Mouse (Mus musculus) MEL (cell line): ENCODE measurements around the gene Alad. TPM values are rescaled to one million over a fixed set of nuclear protein-coding genes. Genes with fewer than 3 reads are reported as not detected.

Experiments used
- DNase-seq: peaks from one replicate; pipeline ENCODE4 v3.0.0; 2011; ENCODE audit warnings: low read depth, low spot score
- H3K27ac ChIP-seq: 2 replicates; pipeline ENCODE4 v1.5.1; 2012; ENCODE audit warnings: low read depth, mild to moderate bottlenecking, control low read depth, low read length, moderate library complexity; ENCODE audit not compliant: control insufficient read depth
- H3K27me3 ChIP-seq, 2 experiments: fragments of 150-350 bp in 1 of 2; sonication (generic) in 1 of 2; 2 replicates each; pipeline ENCODE4 v1.6.1; 2012; ENCODE audit warnings: low read length in 2 of 2, mild to moderate bottlenecking in 2 of 2, improper control_type of control experiment in 1 of 2, moderate library complexity in 1 of 2; ENCODE audit not compliant: insufficient read depth in 2 of 2, control insufficient read depth in 1 of 2
- H3K36me3 ChIP-seq, 2 experiments: 2 replicates each; pipeline ENCODE4 v1.6.1; 2012 to 2014; ENCODE audit warnings: low read length in 2 of 2, improper control_type of control experiment in 1 of 2, inconsistent platforms in 1 of 2, mild to moderate bottlenecking in 1 of 2; ENCODE audit not compliant: insufficient read depth in 2 of 2, control insufficient read depth in 1 of 2
- H3K4me1 ChIP-seq, 2 experiments: fragments of 150-350 bp in 1 of 2; sonication (generic) in 1 of 2; 2 replicates each; pipeline ENCODE4 v1.6.1; 2012; ENCODE audit warnings: low read length in 2 of 2, improper control_type of control experiment in 1 of 2, mild to moderate bottlenecking in 1 of 2; ENCODE audit not compliant: insufficient read depth in 2 of 2, control insufficient read depth in 1 of 2
- H3K4me3 ChIP-seq, 2 experiments: fragments of 150-350 bp in 1 of 2; sonication (generic) in 1 of 2; 2 replicates each; pipeline ENCODE4 v1.5.1; 2012; ENCODE audit warnings: low read depth in 2 of 2, low read length in 2 of 2, mild to moderate bottlenecking in 2 of 2, moderate library complexity in 2 of 2, control low read depth in 1 of 2, improper control_type of control experiment in 1 of 2; ENCODE audit not compliant: control insufficient read depth in 1 of 2, insufficient read depth in 1 of 2
- H3K79me2 ChIP-seq: 2 replicates; pipeline ENCODE4 v1.6.1; 2012; ENCODE audit warnings: mild to moderate bottlenecking, low read length, moderate library complexity; ENCODE audit not compliant: control insufficient read depth, poor library complexity, insufficient read depth
- H3K9ac ChIP-seq: 2 replicates; pipeline ENCODE4 v1.6.1; 2012; ENCODE audit warnings: low read depth, mild to moderate bottlenecking, control low read depth, low read length, moderate library complexity; ENCODE audit not compliant: control insufficient read depth, poor library complexity, severe bottlenecking
- H3K9me3 ChIP-seq: fragments of 150-350 bp; sonication (generic); replicated peaks from 2 replicates; pipeline ENCODE4 v1.6.1; 2012; ENCODE audit warnings: mild to moderate bottlenecking, low read length, improper control_type of control experiment, moderate library complexity; ENCODE audit not compliant: insufficient read depth
- BHLHE40 ChIP-seq: IDR thresholded peaks from 2 replicates; pipeline ENCODE4 v1.6.1; 2012; ENCODE audit warnings: low read depth, mild to moderate bottlenecking, inconsistent platforms, low read length, improper control_type of control experiment, borderline replicate concordance
- CHD1 ChIP-seq: IDR thresholded peaks from 2 replicates; pipeline ENCODE4 v1.6.1; 2012; ENCODE audit warnings: low read depth, mild to moderate bottlenecking, inconsistent platforms, low read length, improper control_type of control experiment
- CHD2 ChIP-seq: IDR thresholded peaks from 2 replicates; pipeline ENCODE4 v1.6.1; 2011; ENCODE audit warnings: low read length, improper control_type of control experiment
- E2F4 ChIP-seq: IDR thresholded peaks from 2 replicates; pipeline ENCODE4 v1.6.1; 2011; ENCODE audit warnings: low read depth, low read length, improper control_type of control experiment, borderline replicate concordance
- ELF1 ChIP-seq: IDR thresholded peaks from 2 replicates; pipeline ENCODE4 v1.6.1; 2014; ENCODE audit warnings: low read depth, mild to moderate bottlenecking, inconsistent platforms, low read length, improper control_type of control experiment, moderate library complexity
- EP300 ChIP-seq, 2 experiments: IDR thresholded peaks; 2 replicates each; pipeline ENCODE4 v1.6.1; 2011; ENCODE audit warnings: improper control_type of control experiment in 2 of 2, low read length in 2 of 2, low read depth in 1 of 2, mild to moderate bottlenecking in 1 of 2
- ETS1 ChIP-seq: IDR thresholded peaks from 2 replicates; pipeline ENCODE4 v1.6.1; 2012; ENCODE audit warnings: low read depth, mild to moderate bottlenecking, inconsistent platforms, low read length, improper control_type of control experiment, moderate library complexity
- GABPA ChIP-seq: IDR thresholded peaks from 2 replicates; pipeline ENCODE4 v1.6.1; 2012; ENCODE audit warnings: low read depth, mild to moderate bottlenecking, inconsistent platforms, low read length, improper control_type of control experiment, moderate library complexity
- HCFC1 ChIP-seq: IDR thresholded peaks from 2 replicates; pipeline ENCODE4 v1.6.1; 2012; ENCODE audit warnings: low read depth, mild to moderate bottlenecking, inconsistent platforms, low read length, improper control_type of control experiment, moderate library complexity
- KAT2A ChIP-seq: conservative IDR thresholded peaks from 2 replicates; pipeline ENCODE4 v1.6.1; 2012; ENCODE audit warnings: low read depth, low read length, improper control_type of control experiment, inconsistent platforms
- MAFK ChIP-seq: IDR thresholded peaks from 2 replicates; pipeline ENCODE4 v1.6.1; 2011; ENCODE audit warnings: low read depth, mild to moderate bottlenecking, low read length, improper control_type of control experiment, borderline replicate concordance
- MAX ChIP-seq: IDR thresholded peaks from 2 replicates; pipeline ENCODE4 v1.6.1; 2011; ENCODE audit warnings: low read length, improper control_type of control experiment
- MAZ ChIP-seq: IDR thresholded peaks from 2 replicates; pipeline ENCODE4 v1.6.1; 2012; ENCODE audit warnings: low read depth, mild to moderate bottlenecking, inconsistent platforms, low read length, improper control_type of control experiment
- MXI1 ChIP-seq: IDR thresholded peaks from 2 replicates; pipeline ENCODE4 v1.6.1; 2011; ENCODE audit warnings: mild to moderate bottlenecking, low read depth, low read length, improper control_type of control experiment
- MYB ChIP-seq: IDR thresholded peaks from 2 replicates; pipeline ENCODE4 v1.6.1; 2011; ENCODE audit warnings: mild to moderate bottlenecking, low read depth, low read length, improper control_type of control experiment
- MYC ChIP-seq: IDR thresholded peaks from 2 replicates; pipeline ENCODE4 v1.6.1; 2011; ENCODE audit warnings: low read depth, mild to moderate bottlenecking, low read length, improper control_type of control experiment, moderate library complexity
- NELFE ChIP-seq: IDR thresholded peaks from 2 replicates; pipeline ENCODE4 v1.6.1; 2011; ENCODE audit warnings: low read depth, low read length, improper control_type of control experiment
- NRF1 ChIP-seq: IDR thresholded peaks from 2 replicates; pipeline ENCODE4 v1.6.1; 2014; ENCODE audit warnings: low read depth, mild to moderate bottlenecking, inconsistent platforms, low read length, improper control_type of control experiment, moderate library complexity; ENCODE audit not compliant: poor library complexity, insufficient read depth, severe bottlenecking
- POLR2A ChIP-seq, 2 experiments: IDR thresholded peaks; 2 replicates each; pipeline ENCODE4 v1.6.1; 2011 to 2012; ENCODE audit warnings: low read length in 2 of 2, mild to moderate bottlenecking in 2 of 2, control low read depth in 1 of 2, improper control_type of control experiment in 1 of 2, low read depth in 1 of 2, moderate library complexity in 1 of 2; ENCODE audit not compliant: control insufficient read depth in 1 of 2, insufficient read depth in 1 of 2, poor library complexity in 1 of 2
- POLR2AphosphoS2 ChIP-seq: IDR thresholded peaks from 2 replicates; pipeline ENCODE4 v1.6.1; 2011; ENCODE audit warnings: low read length, improper control_type of control experiment
- POLR2AphosphoS5 ChIP-seq: IDR thresholded peaks from 2 replicates; pipeline ENCODE4 v1.6.1; 2012; ENCODE audit warnings: low read depth, borderline replicate concordance, mild to moderate bottlenecking, inconsistent platforms, low read length, moderate library complexity, mixed read lengths
- RCOR1 ChIP-seq: IDR thresholded peaks from 2 replicates; pipeline ENCODE4 v1.6.1; 2012; ENCODE audit warnings: low read depth, mild to moderate bottlenecking, inconsistent platforms, low read length, improper control_type of control experiment
- SIN3A ChIP-seq: IDR thresholded peaks from 2 replicates; pipeline ENCODE4 v1.6.1; 2012; ENCODE audit warnings: low read length, improper control_type of control experiment, inconsistent platforms
- SMC3 ChIP-seq: IDR thresholded peaks from 2 replicates; pipeline ENCODE4 v1.6.1; 2011; ENCODE audit warnings: low read depth, low read length, improper control_type of control experiment
- TBP ChIP-seq: IDR thresholded peaks from 2 replicates; pipeline ENCODE4 v1.8.0; 2011; ENCODE audit warnings: low read depth, low read length, improper control_type of control experiment
- TCF12 ChIP-seq: IDR thresholded peaks from 2 replicates; pipeline ENCODE4 v1.6.1; 2014; ENCODE audit warnings: low read depth, mild to moderate bottlenecking, inconsistent platforms, low read length, improper control_type of control experiment, moderate library complexity
- UBTF ChIP-seq: IDR thresholded peaks from 2 replicates; pipeline ENCODE4 v1.6.1; 2012; ENCODE audit warnings: low read depth, mild to moderate bottlenecking, inconsistent platforms, low read length, improper control_type of control experiment, moderate library complexity, borderline replicate concordance; ENCODE audit not compliant: insufficient read depth
- USF1 ChIP-seq: IDR thresholded peaks from 2 replicates; pipeline ENCODE4 v1.6.1; 2014; ENCODE audit warnings: low read depth, mild to moderate bottlenecking, inconsistent platforms, low read length, improper control_type of control experiment, moderate library complexity
- ZMIZ1 ChIP-seq: IDR thresholded peaks from 2 replicates; pipeline ENCODE4 v1.6.1; 2012; ENCODE audit warnings: low read depth, mild to moderate bottlenecking, inconsistent platforms, low read length, improper control_type of control experiment, moderate library complexity
- polyA plus RNA-seq, 2 experiments: library from polyadenylated mRNA; stranded (reverse) in 1 of 2; unstranded in 1 of 2; fragments of >175 nt in 1 of 2; fragments of >200 nt in 1 of 2; gene quantifications; 2 replicates each; pipeline versions ENCODE4 v1.2.1 to v1.2.4; 2012; ENCODE audit warnings: low replicate concordance in 2 of 2, low read depth in 1 of 2; ENCODE audit not compliant: insufficient read length in 2 of 2, insufficient read depth in 1 of 2, missing spikeins in 1 of 2
- total RNA-seq: library from RNA; depleted of rRNA; stranded (reverse); fragments of 300-350 nt; gene quantifications from 2 replicates; pipeline ENCODE4 v1.2.3, GENCODE M21; 2012

Gene Alad
- total and polyA plus RNA-seq, 3 experiments: 213 to 386 TPM; not detected in 1

DNA sequence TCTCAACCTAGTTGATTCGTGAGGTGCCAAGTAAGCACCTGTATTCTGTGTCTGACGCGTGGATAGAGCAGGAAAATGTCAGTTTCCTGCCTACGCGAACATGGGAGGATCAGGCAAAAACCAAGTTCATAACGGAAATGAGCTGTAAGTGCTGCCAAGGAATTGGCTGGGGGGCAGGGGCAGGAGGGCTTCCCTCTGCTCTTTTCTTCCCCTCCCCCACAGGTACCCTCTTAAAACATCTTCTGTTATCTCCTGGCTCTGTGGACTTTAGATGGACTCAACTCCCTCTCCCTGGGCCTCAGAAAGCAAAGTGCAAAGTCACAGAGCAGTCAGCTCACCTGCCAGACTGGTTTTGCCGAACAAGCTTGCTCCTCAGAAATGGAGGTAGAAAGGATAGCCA lies 16.7 kb downstream of the Alad start:
- Histone ChIP-seq H3K79me2 (peaks cover 1% of the 10 kb centered on the region; the same call in 1 of the 2 replicates), H3K4me3 (no peak overlapping the region), H3K4me1 (peaks cover 7 to 15% of the 10 kb centered on the region in 2 experiments; a peak in 3 of 4 replicates), H3K9me3 (no peaks in the 10 kb centered on the region), H3K27me3 (no peaks in the 10 kb centered on the region), H3K27ac (no peak overlapping the region), H3K9ac (no peak overlapping the region), H3K36me3 (peaks cover 0 to 10% of the 10 kb centered on the region in 2 experiments; a peak in 2 of 4 replicates)
- TF ChIP-seq CHD1 (0 out of 2 replicates have a peak, but pooled peaks have one; percentile 39), POLR2AphosphoS2 (no peak), POLR2A (IDR thresholded peaks at IDR 0.05; ENCODE audit: control insufficient read depth in 1 of 2, insufficient read depth in 1 of 2, low read depth in 1 of 2, low read length in 2 of 2, poor library complexity in 1 of 2) (no peak)
- DNase-seq: peak; percentile 29

DNA sequence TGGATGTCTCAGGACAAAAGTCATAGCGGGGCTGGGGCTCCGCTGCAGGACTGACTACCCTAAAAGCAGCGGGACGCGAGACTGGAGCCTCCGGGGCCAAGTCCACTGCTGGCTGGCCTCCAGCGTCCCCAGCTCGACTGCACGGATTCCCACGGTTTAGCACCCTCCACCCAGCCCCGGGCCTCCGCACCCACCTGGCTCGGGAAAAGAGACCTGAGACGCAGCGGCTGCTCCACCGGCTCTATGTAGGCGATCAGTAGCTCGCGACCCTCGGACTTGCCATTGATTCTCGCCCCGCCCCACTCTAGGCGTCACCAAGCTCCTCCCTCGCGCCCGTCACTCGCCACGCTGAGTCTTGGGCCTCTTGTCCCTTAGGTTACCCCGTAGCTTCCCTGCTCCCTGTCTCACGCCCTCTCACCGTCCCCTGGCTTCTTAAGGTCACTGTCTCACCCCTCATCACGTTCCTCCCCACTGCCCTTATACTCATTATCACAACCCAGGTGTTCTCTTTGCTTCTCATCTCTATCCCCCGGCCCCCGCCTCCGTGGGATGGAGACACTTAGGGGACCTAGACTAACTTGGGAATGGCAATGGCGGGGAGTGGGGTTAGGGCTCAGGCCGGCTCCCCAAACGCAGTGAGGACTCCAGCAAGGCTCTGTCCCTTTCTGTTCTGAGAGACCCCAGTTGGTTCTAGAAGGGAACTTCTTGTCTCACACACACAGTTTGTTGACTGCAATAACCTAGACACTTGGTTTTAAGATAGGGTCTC lies 17.6 kb downstream of the Alad start:
- H3K36me3 ChIP-seq: peaks cover 0 to 11% of the 10 kb centered on the region in 2 experiments; a peak in 2 of 4 replicates
- H3K9ac ChIP-seq: peak overlapping the region; percentile 71
- DNase-seq: peak; percentile 99
- no peaks in the 10 kb centered on the region for H3K9me3 ChIP-seq
- H3K27me3 ChIP-seq: no peaks in the 10 kb centered on the region
- peak overlapping the region; percentile 39 for H3K27ac ChIP-seq
- H3K79me2 ChIP-seq: peaks cover 1% of the 10 kb centered on the region; the same call in 1 of the 2 replicates
- peaks cover 8 to 18% of the 10 kb centered on the region in 2 experiments; a peak in 3 of 4 replicates for H3K4me1 ChIP-seq
- H3K4me3 ChIP-seq: peak overlapping the region; percentile 59 to 62
- TF ChIP-seq USF1: no peak
- TF ChIP-seq MAX: peak; percentile 87
- TF ChIP-seq POLR2AphosphoS5: no peak
- 0 out of 2 replicates have a peak, but pooled peaks have one; percentile 41 for TF ChIP-seq MYB
- TF ChIP-seq E2F4: no peak
- peak; percentile 99 for TF ChIP-seq POLR2AphosphoS2
- TF ChIP-seq ETS1: peak; percentile 68; the same call in 1 of the 2 replicates
- TF ChIP-seq BHLHE40: peak; percentile 18; the same call in 1 of the 2 replicates
- peak; percentile 95 for TF ChIP-seq MYC
- peak; percentile 92 for TF ChIP-seq HCFC1
- TF ChIP-seq MAZ: peak; percentile 95
- peak; percentile 95 for TF ChIP-seq ZMIZ1
- peak; percentile 43; the same call in 1 of the 2 replicates for TF ChIP-seq NRF1
- peak; percentile 93 for TF ChIP-seq SIN3A
- TF ChIP-seq NELFE: peak; percentile 98
- TF ChIP-seq TCF12: peak; percentile 77
- peak; percentile 34; the same call in 1 of the 2 replicates for TF ChIP-seq GABPA
- 0 out of 2 replicates have a peak, but pooled peaks have one; percentile 16 for TF ChIP-seq SMC3
- TF ChIP-seq CHD2: peak; percentile 12; the same call in 1 of the 2 replicates
- TF ChIP-seq RCOR1: no peak
- 0 out of 2 replicates have a peak, but pooled peaks have one; percentile 30 for TF ChIP-seq UBTF
- peak; percentile 92 for TF ChIP-seq TBP
- TF ChIP-seq MXI1: peak; percentile 85; the same call in 1 of the 2 replicates
- peak in 1 of 2 experiments; percentile 48; a peak in 3 of 4 replicates for TF ChIP-seq EP300 (IDR thresholded peaks at IDR 0.05; ENCODE audit: low read depth in 1 of 2, low read length in 2 of 2)
- no peak; the same call in 1 of the 2 replicates for TF ChIP-seq KAT2A
- TF ChIP-seq ELF1: peak; percentile 79
- TF ChIP-seq MAFK: no peak
